Mouse (Mus musculus) olfactory bulb, adult 2 months (tissue): Measurements from ENCODE around the gene Spata31d1d. TPM values are rescaled to one million over a fixed set of nuclear protein-coding genes. Genes with fewer than 3 reads are reported as not detected.

Experiments
- H3K27ac ChIP-seq: fragments of 200-500 bp; 2 replicates; pipeline ENCODE4 v1.5.1; 2012; ENCODE audit warnings: low read depth, low read length; ENCODE audit not compliant: insufficient read depth
- H3K4me1 ChIP-seq: fragments of 200-500 bp; 2 replicates; pipeline ENCODE4 v1.6.1; 2012; ENCODE audit warnings: low read length; ENCODE audit not compliant: control insufficient read depth, insufficient read depth
- H3K4me3 ChIP-seq: fragments of 200-500 bp; 2 replicates; pipeline ENCODE4 v1.5.1; 2012; ENCODE audit warnings: mild to moderate bottlenecking, low read depth, low read length, moderate library complexity; ENCODE audit not compliant: insufficient read depth
- CTCF ChIP-seq: fragments of 200-500 bp; IDR thresholded peaks from 2 replicates; pipeline ENCODE4 v1.5.1; 2012; ENCODE audit warnings: low read depth, mild to moderate bottlenecking, low read length, moderate library complexity; ENCODE audit not compliant: insufficient read depth
- POLR2A ChIP-seq: fragments of 200-500 bp; IDR thresholded peaks from 2 replicates; pipeline ENCODE4 v1.6.1; 2012; ENCODE audit warnings: mild to moderate bottlenecking, low read depth, low read length, moderate library complexity; ENCODE audit not compliant: insufficient read depth
- WGBS: fragments of 180-500 bp; shearing (Covaris S2); methylation state at CpG from one replicate; pipeline ENCODE4 v1.1.7; 2018; 5-methylcytosine and 5-hydroxymethylcytosine counted together
- polyA plus RNA-seq: library from polyadenylated mRNA; stranded (reverse); fragments of >200 nt; gene quantifications from 2 replicates; pipeline ENCODE4 v1.2.4, GENCODE M21; 2012; ENCODE audit warnings: low replicate concordance; ENCODE audit not compliant: missing spikeins, insufficient read depth, insufficient read length

The Spata31d1d gene
- polyA plus RNA-seq, 1 experiment: not detected

DNA sequence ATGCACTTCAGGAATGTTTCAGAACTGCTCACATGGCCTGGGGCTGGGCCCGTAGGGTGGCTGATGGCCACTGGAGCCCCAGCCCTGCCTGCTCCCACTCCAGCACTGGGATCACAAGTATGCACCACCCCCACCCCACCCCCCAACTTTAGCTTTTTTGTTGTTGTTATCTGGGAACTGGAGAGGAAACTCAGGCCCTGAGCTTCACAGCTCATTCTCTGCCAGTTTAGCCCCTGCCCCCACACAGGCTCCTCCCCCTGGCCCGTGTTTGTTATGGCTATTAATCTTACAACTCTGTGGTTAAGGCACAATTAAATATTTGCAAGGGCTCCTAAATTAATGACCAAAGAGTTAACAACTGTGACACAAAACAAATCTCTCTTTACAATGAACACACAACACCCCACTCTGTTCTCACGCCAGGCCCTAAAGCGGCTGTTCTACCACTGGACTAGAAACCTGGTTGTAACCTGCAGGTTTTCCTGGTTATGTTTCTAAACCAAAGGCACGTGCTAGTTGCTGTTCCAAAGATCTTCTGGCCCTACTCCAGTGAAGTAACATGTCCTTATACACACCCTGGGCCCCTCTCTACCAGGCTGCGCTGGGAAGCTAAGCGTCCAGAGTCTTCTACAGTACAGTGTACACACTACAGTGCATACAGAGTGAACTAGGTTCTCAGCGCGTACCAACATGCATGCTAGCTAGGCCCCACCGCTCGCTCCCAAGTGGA lies 35.4 kb upstream of the Spata31d1d start:
- H3K4me3 ChIP-seq: no peak overlapping the region
- H3K4me1 ChIP-seq: peaks cover 18% of the 10 kb centered on the region
- no peak overlapping the region for H3K27ac ChIP-seq
- 72% methylated on average over 11 of the region's 11 CpGs for WGBS
- TF ChIP-seq POLR2A: no peak
- TF ChIP-seq CTCF: no peak

DNA sequence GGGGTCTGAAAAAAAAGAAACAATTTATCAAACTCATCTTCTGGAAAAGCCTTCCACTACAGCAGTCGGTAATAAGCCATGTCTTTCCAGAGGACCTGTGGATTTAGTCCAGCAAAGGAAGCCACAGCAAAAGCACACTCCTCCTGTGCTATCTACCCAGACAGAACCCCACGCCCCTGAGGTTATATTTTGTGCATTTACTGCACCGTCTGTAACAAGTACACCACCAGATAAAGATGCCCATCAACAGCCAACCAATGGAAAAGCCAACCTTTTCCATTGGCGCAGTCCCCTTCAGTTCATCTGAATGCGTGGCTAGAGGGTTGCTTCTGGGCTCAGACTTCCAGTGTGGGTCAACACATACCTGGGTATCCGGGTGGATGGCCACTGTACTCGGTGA lies 31.2 kb upstream of the Spata31d1d start:
- WGBS: 91% methylated on average over 7 of the region's 7 CpGs
- H3K4me3 ChIP-seq: no peak overlapping the region

GRCm38 (mm10) chr13:59756906-59757305 lies 25.4 kb upstream of the Spata31d1d start:
- TF ChIP-seq CTCF (no peak), POLR2A (no peak)
- no peak overlapping the region for H3K27ac ChIP-seq
- 94% methylated on average over 7 of the region's 7 CpGs for WGBS
- peaks cover 7% of the 10 kb centered on the region for H3K4me1 ChIP-seq
- H3K4me3 ChIP-seq: no peak overlapping the region

More for the DNA sequence above, 31.2 kb upstream of the Spata31d1d start:
- H3K4me1 ChIP-seq: peaks cover 16% of the 10 kb centered on the region
- no peak for TF ChIP-seq POLR2A
- no peak overlapping the region for H3K27ac ChIP-seq

DNA sequence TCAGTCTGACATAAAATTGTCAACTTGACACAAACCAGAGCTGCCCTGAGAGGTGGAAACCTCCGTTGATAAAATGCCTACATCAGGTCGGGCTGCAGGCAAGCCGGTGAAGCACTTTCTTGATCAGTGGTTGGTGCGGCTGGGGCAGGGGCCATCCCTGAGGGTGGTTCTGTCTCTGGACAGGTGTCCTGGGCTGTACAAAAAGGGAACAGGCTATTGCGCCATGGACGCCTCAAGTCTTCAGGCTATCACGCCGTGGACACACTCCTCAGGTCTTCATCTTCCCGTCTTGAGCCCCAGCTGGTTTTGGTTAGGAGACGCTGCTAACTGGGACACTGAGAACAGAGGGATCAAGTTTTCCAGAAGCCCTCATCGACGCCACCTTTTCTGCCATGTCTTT lies 18.8 kb upstream of the Spata31d1d start:
- Histone ChIP-seq H3K4me3 (no peak overlapping the region), H3K27ac (no peak overlapping the region), H3K4me1 (peaks cover 17% of the 10 kb centered on the region)
- TF ChIP-seq POLR2A (no peak), CTCF (no peak)
- 91% methylated on average over 12 of the region's 12 CpGs for WGBS

DNA sequence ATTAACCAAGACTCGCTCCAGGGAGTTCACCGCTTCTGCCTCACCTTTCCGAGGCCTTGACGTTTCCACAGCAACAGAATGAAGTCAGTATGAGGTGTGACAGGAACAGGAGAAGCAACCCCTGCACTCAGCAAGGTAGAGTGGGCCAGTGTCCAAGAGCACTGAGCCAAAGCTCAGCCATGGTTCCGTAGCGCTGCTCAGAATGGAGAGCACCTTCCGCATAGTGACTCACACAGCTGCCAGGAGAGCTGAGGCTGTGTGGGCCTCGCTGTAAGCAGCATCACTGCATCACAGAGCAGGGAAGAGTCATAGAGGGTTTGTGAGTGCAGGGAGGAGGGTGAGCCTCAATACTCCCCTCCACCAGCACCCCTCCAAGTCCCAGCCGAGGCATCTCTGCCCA lies 15.2 kb upstream of the Spata31d1d start, which contains the start of gene 1700014D04Rik:
Gene 1700014D04Rik (minus strand): TSS at position 42 of the 400 bp plus-strand sequence.
- 51% methylated on average over 9 of the region's 9 CpGs for WGBS
- Histone ChIP-seq H3K4me3 (no peak within 1 kb of the TSS), H3K4me1 (peaks cover 17% of the 10 kb centered on the region), H3K27ac (peak within 1 kb of the TSS; percentile 60; the same call in 1 of the 2 replicates)
- no peak for TF ChIP-seq CTCF
- no peak for TF ChIP-seq POLR2A

GRCm38 (mm10) chr13:59746164-59746563 lies 14.6 kb upstream of the Spata31d1d start:
- Histone ChIP-seq H3K27ac (no peak overlapping the region), H3K4me3 (no peak overlapping the region), H3K4me1 (peaks cover 17% of the 10 kb centered on the region)
- TF ChIP-seq CTCF (no peak), POLR2A (no peak)
- WGBS: 84% methylated on average over 6 of the region's 6 CpGs

DNA sequence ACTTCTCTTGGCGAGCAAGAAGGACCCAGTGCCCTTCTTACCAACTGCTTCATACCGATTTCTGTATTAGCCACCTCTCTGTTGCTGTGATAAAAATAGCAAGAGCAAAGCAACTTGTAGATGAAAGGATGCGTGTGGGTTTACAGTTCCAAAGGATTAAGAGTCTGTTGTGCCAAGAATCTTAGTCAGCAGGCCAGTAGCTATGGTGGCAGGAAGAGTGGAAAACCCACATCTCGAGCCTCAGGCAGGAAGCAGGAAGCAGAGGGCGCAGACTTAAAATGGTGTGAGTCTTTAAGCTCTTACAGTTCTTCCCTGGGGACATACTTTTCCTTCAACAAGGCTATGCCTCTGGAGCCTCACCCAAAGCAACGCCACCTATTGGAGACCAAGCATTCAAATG lies 13.9 kb upstream of the Spata31d1d start:
- Histone ChIP-seq H3K27ac (no peak overlapping the region), H3K4me3 (no peak overlapping the region), H3K4me1 (peaks cover 17% of the 10 kb centered on the region)
- no peak for TF ChIP-seq POLR2A
- no peak for TF ChIP-seq CTCF
- 65% methylated on average over 6 of the region's 6 CpGs for WGBS

DNA sequence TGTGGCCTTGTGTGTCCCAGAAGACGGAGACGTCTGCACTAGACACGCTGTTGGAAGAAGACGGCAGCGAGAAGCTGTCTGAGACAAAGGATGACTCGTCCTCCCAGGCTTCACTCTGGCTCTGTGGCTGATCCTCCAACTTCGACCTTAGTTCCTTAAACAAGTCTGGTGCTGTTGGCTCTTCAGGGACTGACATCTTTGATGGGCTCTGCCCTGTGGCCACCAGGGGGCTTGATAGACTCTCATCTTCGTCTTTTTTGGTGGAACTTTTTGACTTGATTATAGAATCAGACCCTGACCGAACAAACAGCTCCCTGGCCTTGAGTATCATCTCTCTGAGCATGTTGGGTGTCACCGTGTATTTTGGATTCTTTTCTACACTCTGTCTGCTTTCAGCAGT lies 10.1 kb upstream of the Spata31d1d start:
- H3K4me3 ChIP-seq: no peak overlapping the region
- TF ChIP-seq POLR2A (no peak), CTCF (no peak)
- peaks cover 6% of the 10 kb centered on the region for H3K4me1 ChIP-seq
- 82% methylated on average over 10 of the region's 10 CpGs for WGBS
- no peak overlapping the region for H3K27ac ChIP-seq

DNA sequence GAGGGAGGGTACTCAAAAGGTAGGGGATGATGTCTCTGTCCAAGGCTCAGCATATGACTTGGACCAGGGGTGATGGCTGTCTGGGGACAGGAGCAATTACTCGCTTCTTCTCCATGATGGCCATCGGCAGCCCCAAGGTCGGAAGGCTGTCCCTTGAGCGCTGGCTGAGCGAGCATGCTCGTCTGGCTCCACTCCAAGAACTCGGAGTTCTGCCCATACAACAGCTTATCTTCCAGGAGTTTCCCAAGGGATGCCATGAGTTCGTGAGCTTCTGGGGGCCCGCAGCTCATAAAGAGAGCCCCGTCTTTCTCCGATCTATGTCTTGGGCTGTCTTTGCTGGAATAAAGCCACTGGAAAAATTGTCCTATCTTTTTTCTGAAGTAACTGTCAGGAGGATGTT lies 9.5 kb upstream of the Spata31d1d start:
- WGBS: 87% methylated on average over 11 of the region's 11 CpGs
- no peaks in the 10 kb centered on the region for H3K4me1 ChIP-seq
- TF ChIP-seq CTCF: no peak
- TF ChIP-seq POLR2A: no peak
- H3K27ac ChIP-seq: no peak overlapping the region
- H3K4me3 ChIP-seq: no peak overlapping the region
